Mouse (Mus musculus) MEL (cell line): ENCODE measurements around the gene Eif4e3. TPM values are rescaled to one million over a fixed set of nuclear protein-coding genes. Genes with fewer than 3 reads are reported as not detected.

Experiments
- DNase-seq: peaks from one replicate; pipeline ENCODE4 v3.0.0; 2011; ENCODE audit warnings: low read depth, low spot score
- H3K27ac ChIP-seq: 2 replicates; pipeline ENCODE4 v1.5.1; 2012; ENCODE audit warnings: low read depth, mild to moderate bottlenecking, control low read depth, low read length, moderate library complexity; ENCODE audit not compliant: control insufficient read depth
- H3K27me3 ChIP-seq, 2 experiments: fragments of 150-350 bp in 1 of 2; sonication (generic) in 1 of 2; 2 replicates each; pipeline ENCODE4 v1.6.1; 2012; ENCODE audit warnings: low read length in 2 of 2, mild to moderate bottlenecking in 2 of 2, improper control_type of control experiment in 1 of 2, moderate library complexity in 1 of 2; ENCODE audit not compliant: insufficient read depth in 2 of 2, control insufficient read depth in 1 of 2
- H3K36me3 ChIP-seq, 2 experiments: 2 replicates each; pipeline ENCODE4 v1.6.1; 2012 to 2014; ENCODE audit warnings: low read length in 2 of 2, improper control_type of control experiment in 1 of 2, inconsistent platforms in 1 of 2, mild to moderate bottlenecking in 1 of 2; ENCODE audit not compliant: insufficient read depth in 2 of 2, control insufficient read depth in 1 of 2
- H3K4me1 ChIP-seq, 2 experiments: fragments of 150-350 bp in 1 of 2; sonication (generic) in 1 of 2; 2 replicates each; pipeline ENCODE4 v1.6.1; 2012; ENCODE audit warnings: low read length in 2 of 2, improper control_type of control experiment in 1 of 2, mild to moderate bottlenecking in 1 of 2; ENCODE audit not compliant: insufficient read depth in 2 of 2, control insufficient read depth in 1 of 2
- H3K4me3 ChIP-seq, 2 experiments: fragments of 150-350 bp in 1 of 2; sonication (generic) in 1 of 2; 2 replicates each; pipeline ENCODE4 v1.5.1; 2012; ENCODE audit warnings: low read depth in 2 of 2, low read length in 2 of 2, mild to moderate bottlenecking in 2 of 2, moderate library complexity in 2 of 2, control low read depth in 1 of 2, improper control_type of control experiment in 1 of 2; ENCODE audit not compliant: control insufficient read depth in 1 of 2, insufficient read depth in 1 of 2
- H3K79me2 ChIP-seq: 2 replicates; pipeline ENCODE4 v1.6.1; 2012; ENCODE audit warnings: mild to moderate bottlenecking, low read length, moderate library complexity; ENCODE audit not compliant: control insufficient read depth, poor library complexity, insufficient read depth
- H3K9ac ChIP-seq: 2 replicates; pipeline ENCODE4 v1.6.1; 2012; ENCODE audit warnings: low read depth, mild to moderate bottlenecking, control low read depth, low read length, moderate library complexity; ENCODE audit not compliant: control insufficient read depth, poor library complexity, severe bottlenecking
- H3K9me3 ChIP-seq: fragments of 150-350 bp; sonication (generic); replicated peaks from 2 replicates; pipeline ENCODE4 v1.6.1; 2012; ENCODE audit warnings: mild to moderate bottlenecking, low read length, improper control_type of control experiment, moderate library complexity; ENCODE audit not compliant: insufficient read depth
- CHD1 ChIP-seq: IDR thresholded peaks from 2 replicates; pipeline ENCODE4 v1.6.1; 2012; ENCODE audit warnings: low read depth, mild to moderate bottlenecking, inconsistent platforms, low read length, improper control_type of control experiment
- CTCF ChIP-seq, 3 experiments: IDR thresholded peaks in 2 of 3; conservative IDR thresholded peaks in 1 of 3; 2 replicates each; pipeline ENCODE4 v1.5.1; 2011 to 2012; ENCODE audit warnings: low read length in 3 of 3, low read depth in 2 of 3, mild to moderate bottlenecking in 2 of 3, improper control_type of control experiment in 1 of 3, inconsistent platforms in 1 of 3, mixed read lengths in 1 of 3, moderate library complexity in 1 of 3; ENCODE audit not compliant: control insufficient read depth in 1 of 3, insufficient read depth in 1 of 3, poor library complexity in 1 of 3, severe bottlenecking in 1 of 3
- EP300 ChIP-seq, 2 experiments: IDR thresholded peaks; 2 replicates each; pipeline ENCODE4 v1.6.1; 2011; ENCODE audit warnings: improper control_type of control experiment in 2 of 2, low read length in 2 of 2, low read depth in 1 of 2, mild to moderate bottlenecking in 1 of 2
- GABPA ChIP-seq: IDR thresholded peaks from 2 replicates; pipeline ENCODE4 v1.6.1; 2012; ENCODE audit warnings: low read depth, mild to moderate bottlenecking, inconsistent platforms, low read length, improper control_type of control experiment, moderate library complexity
- MAFK ChIP-seq: IDR thresholded peaks from 2 replicates; pipeline ENCODE4 v1.6.1; 2011; ENCODE audit warnings: low read depth, mild to moderate bottlenecking, low read length, improper control_type of control experiment, borderline replicate concordance
- MAX ChIP-seq: IDR thresholded peaks from 2 replicates; pipeline ENCODE4 v1.6.1; 2011; ENCODE audit warnings: low read length, improper control_type of control experiment
- POLR2AphosphoS2 ChIP-seq: IDR thresholded peaks from 2 replicates; pipeline ENCODE4 v1.6.1; 2011; ENCODE audit warnings: low read length, improper control_type of control experiment
- RCOR1 ChIP-seq: IDR thresholded peaks from 2 replicates; pipeline ENCODE4 v1.6.1; 2012; ENCODE audit warnings: low read depth, mild to moderate bottlenecking, inconsistent platforms, low read length, improper control_type of control experiment
- SMC3 ChIP-seq: IDR thresholded peaks from 2 replicates; pipeline ENCODE4 v1.6.1; 2011; ENCODE audit warnings: low read depth, low read length, improper control_type of control experiment
- TAL1 ChIP-seq: IDR thresholded peaks from 2 replicates; pipeline ENCODE4 v1.6.1; 2012; ENCODE audit warnings: mild to moderate bottlenecking, inconsistent platforms, low read length, moderate library complexity, mixed read lengths
- TBP ChIP-seq: IDR thresholded peaks from 2 replicates; pipeline ENCODE4 v1.8.0; 2011; ENCODE audit warnings: low read depth, low read length, improper control_type of control experiment
- USF1 ChIP-seq: IDR thresholded peaks from 2 replicates; pipeline ENCODE4 v1.6.1; 2014; ENCODE audit warnings: low read depth, mild to moderate bottlenecking, inconsistent platforms, low read length, improper control_type of control experiment, moderate library complexity
- USF2 ChIP-seq, 2 experiments: IDR thresholded peaks; 2 replicates each; pipeline ENCODE4 v1.6.1; 2011 to 2012; ENCODE audit warnings: improper control_type of control experiment in 2 of 2, low read length in 2 of 2, borderline replicate concordance in 1 of 2, inconsistent platforms in 1 of 2, low read depth in 1 of 2, mild to moderate bottlenecking in 1 of 2; ENCODE audit not compliant: insufficient read depth in 1 of 2
- ZMIZ1 ChIP-seq: IDR thresholded peaks from 2 replicates; pipeline ENCODE4 v1.6.1; 2012; ENCODE audit warnings: low read depth, mild to moderate bottlenecking, inconsistent platforms, low read length, improper control_type of control experiment, moderate library complexity
- ZNF384 ChIP-seq: IDR thresholded peaks from 2 replicates; pipeline ENCODE4 v1.6.1; 2012; ENCODE audit warnings: low read depth, mild to moderate bottlenecking, inconsistent platforms, low read length, improper control_type of control experiment
- polyA plus RNA-seq, 2 experiments: library from polyadenylated mRNA; stranded (reverse) in 1 of 2; unstranded in 1 of 2; fragments of >175 nt in 1 of 2; fragments of >200 nt in 1 of 2; gene quantifications; 2 replicates each; pipeline versions ENCODE4 v1.2.1 to v1.2.4; 2012; ENCODE audit warnings: low replicate concordance in 2 of 2, low read depth in 1 of 2; ENCODE audit not compliant: insufficient read length in 2 of 2, insufficient read depth in 1 of 2, missing spikeins in 1 of 2
- total RNA-seq: library from RNA; depleted of rRNA; stranded (reverse); fragments of 300-350 nt; gene quantifications from 2 replicates; pipeline ENCODE4 v1.2.3, GENCODE M21; 2012; rRNA removed

Eif4e3 gene
- total and polyA plus RNA-seq, 3 experiments: not detected

GRCm38 (mm10) chr6:99577040-99577439 is 89.5 kb downstream of the Eif4e3 start:
- no peak for TF ChIP-seq TBP
- TF ChIP-seq EP300 (IDR thresholded peaks at IDR 0.05; ENCODE audit: low read depth in 1 of 2, low read length in 2 of 2): no peak
- TF ChIP-seq MAX: no peak
- no peak for TF ChIP-seq POLR2AphosphoS2
- no peak for TF ChIP-seq USF2 (IDR thresholded peaks at IDR 0.05; ENCODE audit: borderline replicate concordance in 1 of 2, insufficient read depth in 1 of 2, low read depth in 1 of 2, low read length in 2 of 2)
- TF ChIP-seq RCOR1: no peak
- no peak for TF ChIP-seq USF1
- TF ChIP-seq GABPA: no peak
- TF ChIP-seq MAFK: no peak
- TF ChIP-seq CHD1: no peak
- no peak for TF ChIP-seq SMC3
- H3K9ac ChIP-seq: no peak overlapping the region

GRCm38 (mm10) chr6:99575633-99576032 is 90.9 kb downstream of the Eif4e3 start:
- Histone ChIP-seq H3K9ac (no peak overlapping the region), H3K79me2 (no peaks in the 10 kb centered on the region), H3K9me3 (no peaks in the 10 kb centered on the region)

More at GRCm38 (mm10) chr6:99577040-99577439, 89.5 kb downstream of the Eif4e3 start:
- Histone ChIP-seq H3K4me1 (no peaks in the 10 kb centered on the region), H3K27me3 (no peaks in the 10 kb centered on the region; a peak in 1 of 4 replicates), H3K36me3 (no peaks in the 10 kb centered on the region), H3K9me3 (no peaks in the 10 kb centered on the region), H3K27ac (no peak overlapping the region), H3K79me2 (no peaks in the 10 kb centered on the region), H3K4me3 (no peak overlapping the region)
- DNase-seq: no peak

More at GRCm38 (mm10) chr6:99575633-99576032, 90.9 kb downstream of the Eif4e3 start:
- Histone ChIP-seq H3K4me1 (no peaks in the 10 kb centered on the region), H3K27ac (no peak overlapping the region), H3K27me3 (no peaks in the 10 kb centered on the region; a peak in 1 of 4 replicates), H3K4me3 (no peak overlapping the region), H3K36me3 (no peaks in the 10 kb centered on the region)
- TF ChIP-seq ZNF384: no peak
- TF ChIP-seq CTCF (IDR thresholded peaks at IDR 0.05 in 2 of 3, conservative IDR thresholded peaks at IDR 0.05 in 1 of 3; ENCODE audit: control insufficient read depth in 1 of 3, insufficient read depth in 1 of 3, low read depth in 2 of 3, low read length in 3 of 3, poor library complexity in 1 of 3, severe bottlenecking in 1 of 3): no peak
- no peak for TF ChIP-seq ZMIZ1
- no peak for TF ChIP-seq TAL1
- no peak for DNase-seq

Other genes with a start within 250 kb of the Eif4e3 start
- gene Foxp1, start 144.1 kb downstream of the Eif4e3 start, total RNA-seq: 16.1 and 20.8 TPM in 2 replicates
- 10 to 100 TPM in 1 of 2 experiments, not detected in 1; 42.0 TPM for gene Foxp1, start 144.1 kb downstream of the Eif4e3 start, polyA plus RNA-seq
- 0.39 and 0.49 TPM in 2 replicates for gene Gm20696, start within 50 bp of the Eif4e3 start, total RNA-seq
- under 1 TPM in 1 of 2 experiments, not detected in 1; 0.07 TPM for gene Gm20696, start within 50 bp of the Eif4e3 start, polyA plus RNA-seq
- not detected in 2 replicates for gene Gpr27, start 25.9 kb upstream of the Eif4e3 start, total RNA-seq
- not detected for gene Gpr27, start 25.9 kb upstream of the Eif4e3 start, polyA plus RNA-seq
- gene Prok2, start 59.6 kb upstream of the Eif4e3 start, total RNA-seq: not detected in 2 replicates
- gene Prok2, start 59.6 kb upstream of the Eif4e3 start, polyA plus RNA-seq: not detected